Mouse (Mus musculus): ENCODE measurements around the gene Rps7.

Rps7 gene

DNA sequence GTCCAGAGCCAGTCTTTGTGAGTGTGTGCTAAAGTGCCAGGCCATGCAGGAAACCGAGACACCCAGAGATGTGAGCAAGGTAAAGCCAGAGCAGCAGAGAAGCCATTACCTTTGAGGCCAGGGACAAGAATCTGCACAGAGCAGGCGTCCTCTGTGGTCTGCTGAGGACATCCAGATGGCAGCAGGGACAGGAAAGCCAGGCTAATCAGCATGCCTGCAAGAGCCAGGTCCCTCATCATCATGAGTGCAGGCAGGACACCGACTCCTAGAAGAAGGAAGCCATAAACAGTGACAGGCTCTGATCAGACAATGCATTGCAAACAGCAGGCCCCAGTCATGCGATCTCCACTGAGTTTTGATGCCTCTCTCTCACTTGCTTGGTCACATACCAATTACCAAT lies 18.5 kb downstream of the Rps7 start:
- no peak for DNase-seq (ENCODE audit: low spot score in 2 of 2)

DNA sequence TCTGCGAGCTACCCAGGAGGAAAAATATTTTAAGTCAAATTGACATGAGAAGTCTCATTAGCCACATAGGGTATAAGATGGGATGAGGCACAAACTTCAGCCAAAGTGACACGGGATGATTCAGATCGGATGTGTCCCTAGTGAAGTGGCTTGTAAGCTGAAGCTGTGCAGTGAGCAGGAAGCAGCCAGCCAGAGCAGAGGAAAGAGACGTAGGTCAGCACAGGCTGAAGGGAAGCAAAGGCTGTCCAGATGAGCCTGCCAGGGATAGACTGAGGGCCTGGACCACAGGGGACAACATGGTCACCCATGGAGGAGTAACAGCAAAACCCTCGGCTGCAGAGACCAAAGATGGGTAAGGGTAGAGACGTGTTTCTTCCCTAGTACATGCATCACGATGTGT lies 21.4 kb downstream of the Rps7 start:
- DNase-seq (ENCODE audit: low spot score in 2 of 2): no peak

DNA sequence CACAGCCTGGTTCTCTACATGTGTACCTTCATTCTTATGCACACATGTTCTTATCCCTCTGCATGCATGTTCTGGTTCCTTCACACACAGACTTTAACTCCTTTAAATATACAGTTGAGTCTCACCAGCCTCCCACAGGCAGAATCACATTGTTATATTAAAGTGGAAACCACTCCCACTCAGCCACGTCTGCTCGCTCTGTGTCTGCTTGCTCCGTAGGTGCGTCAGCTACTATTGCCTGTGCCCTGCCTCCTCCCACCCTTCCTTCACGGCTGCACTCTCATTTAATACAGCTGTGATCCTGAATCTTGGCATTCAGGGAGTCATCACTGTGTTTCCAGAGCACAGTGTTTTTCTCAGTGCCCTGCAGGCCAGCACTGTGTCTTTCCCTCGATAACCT lies 23.4 kb downstream of the Rps7 start:
- DNase-seq (ENCODE audit: low spot score in 2 of 2): no peak

DNA sequence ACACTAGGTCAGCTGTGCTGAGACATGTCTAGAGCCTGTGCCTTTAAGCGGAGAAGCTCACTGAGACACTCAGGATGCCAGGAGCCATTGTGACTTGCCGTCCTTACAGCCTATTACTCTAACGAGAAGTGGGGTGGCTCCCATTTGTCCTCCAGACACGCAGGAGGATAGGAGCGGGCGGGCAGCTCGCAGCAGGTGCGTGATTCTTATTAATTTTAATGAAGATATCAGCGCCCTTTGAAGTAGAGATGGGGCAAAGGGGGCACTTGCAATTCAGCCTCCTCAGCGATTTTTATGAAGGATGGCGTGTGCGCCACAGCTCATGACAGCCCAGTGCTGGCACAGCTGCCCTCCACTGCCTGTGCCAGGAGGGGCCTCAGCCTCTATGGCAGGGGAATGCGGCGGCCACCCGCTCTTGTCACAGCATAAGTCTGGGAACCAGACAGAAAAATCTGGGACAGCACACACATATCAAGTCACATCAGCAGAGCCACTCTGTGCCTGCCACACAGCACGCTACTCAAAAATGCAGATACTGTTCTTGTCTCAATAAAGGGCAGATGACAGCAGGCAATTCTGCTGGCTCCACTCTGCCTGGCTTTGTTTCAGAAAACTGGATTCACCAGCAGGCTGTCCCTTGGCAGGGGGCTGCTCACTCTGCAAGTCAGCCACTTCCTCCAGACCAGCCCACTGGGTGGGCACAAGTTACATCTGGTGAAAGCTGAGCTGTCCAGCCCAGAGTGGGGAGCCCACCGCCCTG lies 28.0 kb downstream of the Rps7 start:
- no peak for DNase-seq (ENCODE audit: low spot score in 2 of 2)

DNA sequence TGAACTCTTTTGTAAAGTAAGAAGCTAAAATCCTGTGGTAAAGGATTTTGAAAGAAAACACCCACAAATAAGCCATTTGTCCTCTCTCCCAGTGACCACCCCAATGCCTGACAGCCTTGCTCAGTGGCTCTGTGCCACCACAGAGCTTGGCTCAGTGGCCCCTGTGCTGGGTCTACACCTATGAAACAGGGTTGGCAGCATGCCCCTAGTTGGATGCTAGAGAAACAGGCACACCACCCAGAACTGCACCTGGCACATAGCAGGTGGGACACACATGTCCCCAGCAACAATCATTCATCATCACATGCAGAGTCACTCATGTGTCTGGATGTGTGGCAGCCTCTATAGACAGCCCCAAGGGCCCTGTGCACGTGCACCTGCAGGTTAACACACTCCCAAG lies 32.3 kb downstream of the Rps7 start:
- no peak for DNase-seq (ENCODE audit: low spot score in 2 of 2)

DNA sequence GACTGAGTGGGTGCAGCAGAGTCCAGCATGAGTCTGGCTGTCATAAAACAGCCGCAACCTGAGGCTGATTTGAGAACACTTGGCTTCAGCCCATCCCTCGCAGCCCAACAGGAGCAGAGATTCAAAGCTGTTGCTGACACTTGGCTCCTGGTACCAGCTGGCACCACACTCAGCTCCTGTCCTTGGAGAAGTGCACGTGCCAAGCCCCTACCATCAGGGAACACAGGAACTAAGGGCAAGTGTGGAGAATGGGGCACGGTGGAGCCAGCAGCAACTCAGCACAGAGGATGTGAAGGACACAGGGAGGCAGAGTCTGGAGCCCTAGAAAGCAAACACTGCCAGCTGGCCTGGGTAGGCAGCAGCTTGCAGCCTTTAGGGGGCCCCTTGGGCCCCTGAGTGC lies 33.5 kb downstream of the Rps7 start:
- DNase-seq (ENCODE audit: low spot score in 2 of 2): no peak

DNA sequence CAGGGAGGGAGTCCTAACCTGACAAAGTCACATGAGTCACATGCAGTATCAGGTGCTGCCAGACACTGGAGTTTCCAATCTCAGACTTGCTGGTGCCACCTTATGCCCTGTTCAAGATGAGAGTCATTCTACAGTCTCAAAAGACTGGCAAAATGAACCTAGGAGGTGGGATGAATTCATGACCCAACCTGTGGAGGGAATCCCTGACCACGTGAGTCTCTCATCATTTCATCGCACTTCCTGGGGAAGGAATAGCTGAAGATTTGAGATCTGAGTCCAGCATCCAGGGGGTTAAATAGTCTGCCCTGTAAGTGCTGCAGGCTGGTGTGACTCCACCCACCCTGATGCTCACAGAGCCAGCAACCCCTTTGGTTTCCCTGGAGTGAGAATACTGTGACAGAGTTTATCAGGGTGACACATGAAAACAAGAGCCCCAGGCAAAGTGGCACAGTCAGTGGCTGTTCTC lies 37.2 kb downstream of the Rps7 start:
- no peak for DNase-seq (ENCODE audit: low spot score in 2 of 2)

DNA sequence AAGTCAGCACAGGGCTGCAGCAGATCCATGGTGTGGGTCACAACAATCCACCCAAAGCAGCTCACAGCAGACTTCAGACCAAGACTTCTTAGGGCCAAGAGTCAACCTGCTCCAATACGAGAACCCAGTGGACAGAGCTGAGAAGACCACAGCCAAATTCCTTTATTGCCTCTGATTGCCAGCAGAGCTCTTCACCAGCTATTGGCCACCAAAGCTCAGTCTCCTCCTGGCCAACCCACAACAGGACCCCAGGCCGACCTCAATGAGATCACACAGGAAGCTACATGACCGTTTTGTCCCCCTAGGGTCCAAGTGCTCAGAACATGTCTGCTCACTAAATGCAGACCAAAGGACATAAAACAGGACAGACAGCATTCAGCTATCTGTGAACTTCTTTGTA lies 37.6 kb downstream of the Rps7 start:
- DNase-seq (ENCODE audit: low spot score in 2 of 2): no peak

DNA sequence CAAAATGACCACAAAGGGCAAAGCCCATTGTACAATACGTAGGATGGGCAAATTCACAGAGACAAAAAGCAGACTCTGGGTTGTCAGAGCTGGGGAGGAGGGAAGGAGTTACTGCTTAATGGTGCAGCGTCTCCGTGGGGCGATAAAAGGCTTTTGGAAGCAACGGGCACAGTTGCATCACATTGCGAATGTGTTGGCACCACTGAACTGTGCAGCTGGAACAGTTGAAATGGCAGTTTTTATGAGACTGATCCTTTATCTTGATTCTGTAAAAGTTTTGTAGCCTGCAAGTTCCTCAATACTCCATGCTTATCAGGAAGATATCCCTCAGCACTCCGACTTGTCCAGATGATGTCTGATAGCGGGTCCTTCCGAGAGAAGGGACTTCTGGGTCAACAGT lies 38.1 kb downstream of the Rps7 start:
- no peak for DNase-seq (ENCODE audit: low spot score in 2 of 2)

DNA sequence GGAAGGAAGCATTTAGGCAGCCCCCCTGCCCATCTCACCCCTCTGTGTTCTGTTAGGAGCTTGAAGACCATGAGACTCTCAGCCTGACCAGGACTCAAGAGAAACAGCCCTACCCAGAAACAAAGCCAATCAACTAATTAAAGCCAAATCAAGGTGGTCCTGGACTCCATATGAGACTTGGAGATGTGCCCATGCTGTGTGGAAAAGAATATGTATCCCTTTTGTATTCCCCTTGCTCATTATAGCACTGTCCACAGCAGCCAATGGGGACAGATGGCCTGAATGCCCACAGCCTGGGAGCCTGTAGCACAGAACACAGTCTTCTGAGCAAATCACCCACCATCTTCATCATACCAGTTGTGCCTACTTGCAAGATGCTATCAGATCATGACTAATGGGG lies 38.9 kb downstream of the Rps7 start:
- DNase-seq (ENCODE audit: low spot score in 2 of 2): no peak

DNA sequence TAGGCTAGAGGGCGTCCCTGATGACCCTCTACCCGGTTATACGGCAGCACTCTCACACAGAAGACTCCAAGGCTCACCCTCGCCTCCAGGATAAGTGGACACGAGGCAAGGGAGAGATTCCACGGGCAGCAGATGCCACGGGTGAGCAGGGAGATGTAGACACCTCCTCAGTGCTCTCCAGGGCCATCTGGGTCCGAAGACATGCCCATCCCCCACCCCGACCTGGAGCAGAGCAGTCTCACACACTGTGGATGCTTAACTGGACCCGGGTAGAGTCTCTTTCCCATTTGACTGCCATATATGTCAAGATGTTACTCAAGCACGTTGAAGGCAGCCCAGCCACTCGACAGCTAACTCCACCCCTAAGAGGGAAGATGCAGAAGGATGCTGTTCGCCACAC lies 45.3 kb downstream of the Rps7 start:
- no peak for DNase-seq (ENCODE audit: low spot score in 2 of 2)

DNA sequence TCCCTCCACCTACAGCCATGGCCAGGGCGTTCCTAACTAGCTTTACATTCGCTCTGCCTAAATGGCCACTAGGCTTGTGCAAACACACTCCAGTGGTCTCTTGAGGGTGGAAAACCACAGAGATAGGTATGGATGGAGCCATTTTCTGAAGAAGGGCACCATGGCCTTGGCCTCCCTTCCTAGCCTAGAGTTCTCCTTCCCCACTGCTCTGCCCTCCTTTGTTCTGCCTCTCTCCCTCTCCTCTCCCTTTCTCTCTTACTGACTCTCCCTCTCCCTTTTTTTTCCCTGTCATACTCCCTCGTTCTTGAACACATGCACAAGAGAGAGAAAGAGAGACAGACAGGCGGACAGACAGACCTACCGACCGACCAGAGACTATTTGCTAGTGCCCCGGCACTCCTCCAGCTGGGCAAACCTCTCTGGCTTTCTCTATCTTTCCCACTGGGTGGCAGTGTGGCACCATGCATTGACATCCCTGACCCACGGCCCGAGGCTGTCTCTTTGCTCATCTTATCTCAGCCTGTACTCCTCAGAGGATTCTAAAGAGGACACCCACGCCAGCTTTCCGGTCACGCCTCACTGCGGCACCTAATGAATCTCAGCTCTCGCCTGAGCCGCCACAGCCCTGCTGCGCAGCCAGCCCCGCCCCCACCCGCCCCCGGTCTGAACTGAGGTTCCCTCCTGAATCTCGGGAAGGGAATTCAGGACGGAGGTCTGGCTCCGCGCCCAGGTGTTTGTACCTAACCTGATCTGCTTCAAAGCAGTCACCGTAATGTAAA lies 46.5 kb downstream of the Rps7 start:
- DNase-seq (ENCODE audit: low spot score in 2 of 2): peak; percentile 58 to 78

DNA sequence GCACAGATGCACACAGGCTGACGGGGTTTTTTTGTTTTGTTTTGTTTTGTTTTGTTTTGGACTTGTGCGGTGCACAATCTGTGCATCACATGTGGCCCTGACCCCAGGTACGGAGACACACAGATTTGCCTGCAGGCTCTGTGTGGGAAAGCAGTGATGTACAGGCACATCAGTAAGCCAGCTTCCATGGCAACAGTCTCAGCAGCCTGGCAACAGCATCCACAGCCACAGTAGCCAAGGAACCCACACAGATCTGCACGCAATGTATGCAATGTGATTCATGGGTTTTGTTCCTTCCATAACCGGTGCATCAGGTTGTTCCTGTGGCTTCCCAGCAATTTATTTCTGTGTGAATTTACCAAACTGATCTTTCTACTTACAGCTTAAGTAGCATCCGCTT lies 47.8 kb downstream of the Rps7 start:
- DNase-seq (ENCODE audit: low spot score in 2 of 2): no peak

DNA sequence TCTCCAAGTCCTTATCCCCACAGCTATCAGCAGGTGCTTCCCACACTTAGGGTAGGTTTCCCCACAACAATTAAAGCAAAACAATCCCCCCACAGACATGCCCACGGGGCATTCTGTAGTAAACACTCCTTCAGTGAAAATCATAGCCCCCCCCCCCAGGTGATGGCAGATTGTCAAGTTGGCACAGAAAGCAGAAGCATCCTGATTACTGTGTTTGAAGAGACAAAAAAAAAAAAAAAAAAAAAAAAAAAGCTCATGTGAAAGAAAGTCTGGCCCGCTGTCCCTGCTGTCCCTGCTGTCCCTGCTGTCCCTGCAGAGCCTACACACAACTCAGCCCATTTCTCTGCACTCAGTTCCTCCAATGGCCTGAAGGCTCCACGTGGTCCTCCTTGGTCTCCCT lies 51.7 kb downstream of the Rps7 start:
- no peak for DNase-seq (ENCODE audit: low spot score in 2 of 2)

DNA sequence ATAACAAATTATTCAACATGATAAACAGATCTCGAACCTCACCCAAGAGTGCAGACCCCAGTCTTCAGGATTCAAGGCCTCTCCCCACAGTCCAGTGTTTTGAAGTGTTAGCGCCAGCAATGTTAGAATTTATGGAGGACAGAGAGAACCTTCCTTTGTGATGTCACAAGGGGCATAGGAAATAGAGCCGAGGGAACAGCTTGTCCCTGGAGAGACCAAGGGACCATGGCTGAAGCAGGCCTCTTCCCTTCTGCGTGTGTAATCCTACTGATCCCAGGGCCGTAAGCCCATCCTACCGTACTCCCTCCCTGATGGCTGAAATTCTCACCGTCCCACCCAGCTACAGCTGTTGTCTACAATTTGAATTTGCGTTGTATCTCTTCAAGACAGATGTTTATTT lies 53.3 kb downstream of the Rps7 start, which contains the start of gene Allc:
TSS of gene Allc (minus strand) at position 101 of the 400 bp plus-strand sequence.
- DNase-seq (ENCODE audit: low spot score in 2 of 2): no peak
